Mouse (Mus musculus) forebrain, embryonic 14.5 days (tissue): ENCODE data around the gene Neurod4. TPM values are rescaled to one million over a fixed set of nuclear protein-coding genes. Genes with fewer than 3 reads are reported as not detected.
"Not testable (repeated sequence)": the region's sequence is repeated elsewhere in the genome, so short reads cannot be mapped to it uniquely, and the experiment has no call there.

ENCODE experiments used
- ATAC-seq: fragments of 200-750 bp; cut with Nextera tagmentation; 2 replicates; pipeline ENCODE4 v1.8.0; 2017; ENCODE audit warnings: mild to moderate bottlenecking, moderate library complexity
- DNase-seq: peaks from one replicate; pipeline ENCODE4 v3.0.0-alpha.2; 2015; ENCODE audit warnings: low spot score
- H3K27ac ChIP-seq: fragments of 300-500 bp; sonication (generic); 2 replicates; pipeline ENCODE4 v1.5.1; 2014; ENCODE audit warnings: low read depth, mild to moderate bottlenecking, control low read depth, low read length, moderate library complexity
- H3K27me3 ChIP-seq: fragments of 300-500 bp; sonication (generic); replicated peaks from 2 replicates; pipeline ENCODE4 v1.6.1; 2014; ENCODE audit warnings: low read length, control low read depth, mixed read lengths; ENCODE audit not compliant: control insufficient read depth, insufficient read depth
- H3K36me3 ChIP-seq: fragments of 300-500 bp; sonication (generic); 2 replicates; pipeline ENCODE4 v1.6.1; 2014; ENCODE audit warnings: low read length, control low read depth; ENCODE audit not compliant: control insufficient read depth, insufficient read depth
- H3K4me1 ChIP-seq: fragments of 300-500 bp; sonication (generic); 2 replicates; pipeline ENCODE4 v1.6.1; 2014; ENCODE audit warnings: antibody characterized with exemption, low read length, control low read depth; ENCODE audit not compliant: control insufficient read depth, insufficient read depth
- H3K4me2 ChIP-seq: fragments of 300-500 bp; sonication (generic); 2 replicates; pipeline ENCODE4 v1.6.1; 2014; ENCODE audit warnings: mild to moderate bottlenecking, control low read depth, low read length
- H3K4me3 ChIP-seq: fragments of 300-500 bp; sonication (generic); 2 replicates; pipeline ENCODE4 v1.5.1; 2014; ENCODE audit warnings: low read depth, low read length, control low read depth
- H3K9ac ChIP-seq: fragments of 300-500 bp; sonication (generic); 2 replicates; pipeline ENCODE4 v1.6.1; 2014; ENCODE audit warnings: mild to moderate bottlenecking, low read length, control low read depth, moderate library complexity
- H3K9me3 ChIP-seq: fragments of 300-500 bp; sonication (generic); replicated peaks from 2 replicates; pipeline ENCODE4 v1.6.1; 2016; ENCODE audit warnings: low read length, control low read depth, mixed read lengths; ENCODE audit not compliant: control insufficient read depth
- whole genome bisulfite sequencing: fragments of 180-500 bp; shearing (Covaris S2); extraction: QIAGEN DNeasy Blood & Tissue Kit; methylation state at CpG from one replicate; pipeline ENCODE4 v1.1.7; 2014; 5-methylcytosine and 5-hydroxymethylcytosine counted together
- polyA plus RNA-seq: library from polyadenylated mRNA; unstranded; fragments of >200 nt; fragmentation: Nextera tagmentation; extraction: Ambion mirVana; gene quantifications from 2 replicates; pipeline ENCODE4 v1.2.1, GENCODE M21; 2014

Gene Neurod4
- polyA plus RNA-seq, 1 experiment from 2014 or later = 8.1 TPM

DNA sequence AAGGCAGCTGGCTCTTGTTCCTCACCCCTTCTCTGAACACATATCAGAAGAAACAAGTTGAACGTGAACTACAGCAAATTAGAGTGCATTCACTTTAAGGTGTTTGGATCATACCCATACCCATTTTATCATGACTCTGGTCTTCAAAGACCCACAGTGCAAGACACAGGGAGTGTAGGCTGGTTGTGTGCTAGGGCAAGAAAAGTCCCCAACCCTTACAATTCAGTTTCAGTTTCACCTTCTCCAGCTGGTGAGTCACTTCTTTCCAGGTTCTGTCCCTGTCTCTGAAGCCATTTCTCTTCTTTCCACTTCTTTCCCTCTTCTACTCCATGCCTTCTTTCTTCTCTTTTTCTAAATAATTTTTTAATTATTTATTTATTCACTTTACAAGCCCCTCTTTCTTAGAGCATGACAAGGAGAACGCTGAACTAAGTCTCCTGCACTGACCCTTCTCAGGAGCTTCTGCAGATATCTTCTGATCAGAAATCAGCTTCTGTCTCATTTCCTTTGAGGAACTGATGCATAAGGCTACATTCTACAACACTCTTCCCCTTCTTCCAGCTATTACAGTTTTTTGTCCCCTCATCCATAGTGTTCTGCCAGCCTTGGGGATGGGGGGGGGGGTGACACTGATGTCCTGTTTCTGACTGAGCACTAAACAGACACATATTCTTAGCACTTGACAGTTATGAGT, 31.6 kb upstream of the Neurod4 start:
- no peak for ATAC-seq
- Histone ChIP-seq H3K27me3 (no peaks in the 10 kb centered on the region), H3K4me2 (no peak overlapping the region), H3K27ac (no peak overlapping the region), H3K4me3 (no peak overlapping the region), H3K9me3 (no peaks in the 10 kb centered on the region), H3K4me1 (no peaks in the 10 kb centered on the region), H3K9ac (no peak overlapping the region), H3K36me3 (no peaks in the 10 kb centered on the region)
- no peak for DNase-seq
- WGBS = 88% methylated on average over 2 of the region's 2 CpGs

DNA sequence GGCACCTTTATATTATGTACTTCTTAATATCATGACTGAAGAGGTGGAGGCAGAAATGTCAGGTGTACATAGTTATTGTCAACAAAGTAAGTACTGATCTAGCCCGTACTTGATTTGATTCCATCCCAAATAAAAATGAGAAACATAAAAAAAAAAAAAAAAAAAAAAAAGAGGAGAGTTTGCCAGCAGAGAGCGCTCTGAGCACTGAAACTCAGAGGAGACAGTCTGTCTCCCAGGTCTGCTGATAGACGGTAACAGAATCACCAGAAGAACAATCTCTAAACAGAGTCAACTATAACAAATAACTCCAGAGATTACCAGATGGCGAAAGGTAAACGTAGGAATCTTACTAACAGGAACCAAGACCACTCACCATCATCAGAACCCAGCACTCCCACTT, 24.1 kb upstream of the Neurod4 start:
- not testable (repeated sequence) for H3K36me3 ChIP-seq, H3K9me3 ChIP-seq, DNase-seq, H3K9ac ChIP-seq, H3K4me3 ChIP-seq, H3K4me1 ChIP-seq, H3K27me3 ChIP-seq, ATAC-seq, H3K4me2 ChIP-seq, H3K27ac ChIP-seq
- WGBS = 95% methylated on average over 3 of the region's 5 CpGs

DNA sequence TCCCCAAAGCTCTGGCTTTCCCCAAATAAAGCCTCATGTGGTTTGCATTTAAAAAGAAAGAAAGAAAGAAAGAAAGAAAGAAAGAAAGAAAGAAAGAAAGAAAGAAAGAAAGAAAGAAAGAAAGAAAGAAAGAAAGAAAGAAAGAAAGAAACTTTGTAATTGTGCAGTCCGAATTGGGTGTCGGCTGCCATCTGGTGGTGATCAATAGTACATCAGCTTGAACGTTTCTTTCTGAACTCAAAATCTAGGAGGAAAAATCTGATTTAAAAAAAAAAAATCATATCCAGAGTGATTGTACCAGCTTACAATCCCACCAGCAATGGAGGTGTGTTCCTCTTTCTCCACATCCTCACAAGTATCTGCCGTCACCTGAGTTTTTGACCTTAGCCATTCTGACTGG, 18.7 kb upstream of the Neurod4 start:
- peak; percentile 46 for DNase-seq
- ATAC-seq = not testable (repeated sequence)

DNA sequence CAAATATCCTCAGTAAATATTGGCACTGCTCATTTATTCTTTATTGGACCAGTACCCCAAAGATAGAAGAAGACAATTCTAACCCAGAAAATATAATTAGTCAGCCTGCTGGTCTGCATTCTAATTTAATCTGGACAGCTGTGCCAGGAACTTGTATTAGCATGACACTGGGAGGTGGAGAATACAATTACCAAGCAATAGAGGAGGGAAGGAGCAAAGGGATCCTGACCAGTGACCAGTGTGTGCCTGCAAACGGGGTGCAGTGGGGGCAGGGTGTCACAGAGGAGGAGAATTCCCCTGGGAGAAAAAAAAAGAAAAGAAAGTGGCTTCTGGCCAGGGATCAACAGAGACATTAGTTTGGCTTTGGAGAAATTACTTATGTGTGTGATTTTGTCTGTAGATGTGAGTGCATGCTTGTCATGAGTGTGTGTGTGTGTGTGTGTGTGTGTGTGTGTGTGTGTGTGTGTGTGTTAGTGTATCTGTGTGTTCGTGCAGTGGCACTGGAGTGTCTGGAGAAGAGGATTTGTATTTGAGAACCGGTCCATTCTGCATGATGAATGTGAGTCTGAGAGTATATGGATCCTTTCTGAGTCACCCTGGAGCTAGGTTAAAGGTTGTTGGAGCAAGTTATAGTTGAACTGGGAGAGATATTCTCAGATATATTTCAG, 13.8 kb upstream of the Neurod4 start:
- Histone ChIP-seq H3K4me3 (no peak overlapping the region), H3K9ac (no peak overlapping the region), H3K27ac (no peak overlapping the region), H3K4me1 (peaks cover 5% of the 10 kb centered on the region; the same call in 1 of the 2 replicates), H3K4me2 (no peak overlapping the region), H3K36me3 (no peaks in the 10 kb centered on the region), H3K27me3 (no peaks in the 10 kb centered on the region), H3K9me3 (no peaks in the 10 kb centered on the region)
- WGBS = 12% methylated on average over 3 of the region's 3 CpGs
- ATAC-seq = peak; percentile 80
- peak; percentile 37 for DNase-seq

More for the DNA sequence above, 18.7 kb upstream of the Neurod4 start:
- H3K9ac ChIP-seq, H3K9me3 ChIP-seq, H3K4me2 ChIP-seq, H3K27ac ChIP-seq, H3K4me3 ChIP-seq, H3K4me1 ChIP-seq, H3K36me3 ChIP-seq, H3K27me3 ChIP-seq: not testable (repeated sequence)
- WGBS = 13% methylated on average over 4 of the region's 4 CpGs

DNA sequence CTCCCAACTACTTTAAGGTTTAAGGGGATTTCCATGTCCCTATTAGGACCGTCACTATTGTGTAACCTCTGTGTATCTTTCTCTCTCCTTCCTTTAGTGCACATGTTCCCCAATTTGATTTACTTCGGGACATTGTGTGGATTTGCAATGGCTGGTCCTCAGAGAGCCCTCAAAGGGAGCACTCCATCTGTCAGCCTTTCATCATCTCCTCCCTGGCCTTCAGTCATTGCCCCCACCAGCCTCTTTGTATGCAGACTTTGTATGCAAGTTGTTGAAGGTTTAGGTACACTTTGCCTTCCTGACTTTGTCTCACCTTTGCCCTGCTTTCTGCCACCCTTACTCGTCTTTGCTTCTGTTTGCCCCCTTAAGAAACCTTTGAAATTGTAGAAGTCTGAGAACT, 8.0 kb upstream of the Neurod4 start:
- ATAC-seq = no peak
- H3K27me3 ChIP-seq = no peaks in the 10 kb centered on the region
- H3K9ac ChIP-seq = no peak overlapping the region
- no peak overlapping the region for H3K4me3 ChIP-seq
- WGBS = 47% methylated on average over 3 of the region's 3 CpGs
- H3K4me1 ChIP-seq = no peaks in the 10 kb centered on the region
- H3K4me2 ChIP-seq = no peak overlapping the region
- no peak overlapping the region for H3K27ac ChIP-seq
- no peak for DNase-seq
- H3K36me3 ChIP-seq = no peaks in the 10 kb centered on the region
- no peaks in the 10 kb centered on the region for H3K9me3 ChIP-seq

DNA sequence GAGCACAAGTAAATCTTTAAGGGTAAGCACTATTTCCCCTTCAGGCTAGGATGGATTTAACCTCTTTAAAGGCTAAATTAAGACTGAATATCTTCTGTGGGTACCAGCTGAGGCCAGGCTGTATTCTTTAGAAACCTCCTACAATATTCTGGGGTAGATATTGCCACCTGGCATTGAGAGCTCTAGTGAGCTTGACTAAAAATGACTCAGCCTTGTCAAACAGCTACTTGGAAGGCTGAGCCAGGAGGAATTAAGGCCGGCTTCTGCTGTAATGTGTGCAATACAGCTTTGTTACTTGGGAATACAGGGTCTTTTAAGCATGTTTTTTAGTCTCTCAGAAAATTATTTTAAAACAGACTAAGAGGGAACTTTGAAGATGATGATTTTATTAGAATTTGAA, 7.2 kb upstream of the Neurod4 start:
- no peak overlapping the region for H3K9ac ChIP-seq
- no peaks in the 10 kb centered on the region for H3K9me3 ChIP-seq
- no peaks in the 10 kb centered on the region for H3K4me1 ChIP-seq
- WGBS = 76% methylated on average over 1 of the region's 1 CpGs
- DNase-seq (no peak), ATAC-seq (no peak)
- no peak overlapping the region for H3K27ac ChIP-seq
- no peaks in the 10 kb centered on the region for H3K36me3 ChIP-seq
- no peaks in the 10 kb centered on the region for H3K27me3 ChIP-seq
- H3K4me3 ChIP-seq = no peak overlapping the region
- H3K4me2 ChIP-seq = no peak overlapping the region

DNA sequence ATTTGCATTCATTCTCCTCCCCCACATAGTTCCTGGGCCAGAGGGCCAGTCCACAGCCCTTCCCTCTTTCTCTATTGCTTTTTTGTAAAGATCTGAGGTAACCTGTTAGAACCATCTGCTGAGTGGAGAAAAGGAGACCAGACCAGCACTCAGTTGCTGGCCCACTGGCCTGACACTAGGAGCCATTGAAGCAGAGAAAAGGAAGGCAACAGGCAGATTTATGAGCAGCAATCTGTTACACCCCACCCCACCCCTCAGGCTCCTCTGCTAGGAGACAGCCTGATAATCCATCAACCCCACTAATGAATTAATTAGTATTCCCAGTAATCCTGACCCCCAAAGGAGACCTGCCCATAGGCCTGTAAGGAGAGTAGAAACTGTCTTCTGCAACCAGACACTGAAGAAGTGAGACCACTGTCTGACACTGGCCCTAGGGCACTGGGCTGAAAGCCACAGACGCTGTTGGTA, 2.0 kb upstream of the Neurod4 start:
- no peaks in the 10 kb centered on the region for H3K36me3 ChIP-seq
- no peak overlapping the region for H3K4me3 ChIP-seq
- no peak overlapping the region for H3K27ac ChIP-seq
- H3K9ac ChIP-seq = no peak overlapping the region
- no peaks in the 10 kb centered on the region for H3K27me3 ChIP-seq
- H3K4me2 ChIP-seq = no peak overlapping the region
- H3K4me1 ChIP-seq = no peaks in the 10 kb centered on the region; the same call in 1 of the 2 replicates
- ATAC-seq = peak; percentile 78
- peak; percentile 45 for DNase-seq
- H3K9me3 ChIP-seq = no peaks in the 10 kb centered on the region
- WGBS = 16% methylated on average over 1 of the region's 1 CpGs

DNA sequence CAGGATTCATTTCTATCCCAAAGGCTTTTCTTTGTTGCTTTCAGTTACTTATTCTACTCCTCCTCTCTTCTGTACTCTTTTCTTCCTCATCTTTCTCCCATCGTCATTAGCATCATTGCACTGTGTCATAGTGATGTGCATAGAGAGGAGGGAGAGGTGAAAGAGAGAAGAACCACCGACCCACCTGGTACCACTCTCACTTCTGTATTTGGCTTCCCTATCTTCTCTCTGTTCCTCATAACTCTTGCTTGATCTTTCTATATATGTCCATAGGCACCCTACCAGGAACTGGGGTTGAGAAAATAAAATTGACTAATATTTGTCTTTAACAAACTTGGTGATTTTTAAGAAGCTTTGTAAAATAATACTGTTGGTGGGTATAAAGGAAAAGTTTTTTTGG, 3.5 kb downstream of the Neurod4 start:
- Histone ChIP-seq H3K27ac (no peak overlapping the region), H3K9me3 (no peaks in the 10 kb centered on the region), H3K27me3 (no peaks in the 10 kb centered on the region), H3K9ac (no peak overlapping the region), H3K4me1 (no peaks in the 10 kb centered on the region; the same call in 1 of the 2 replicates), H3K36me3 (no peaks in the 10 kb centered on the region), H3K4me2 (no peak overlapping the region), H3K4me3 (no peak overlapping the region)
- WGBS = 59% methylated on average over 2 of the region's 2 CpGs
- DNase-seq (no peak), ATAC-seq (no peak)

DNA sequence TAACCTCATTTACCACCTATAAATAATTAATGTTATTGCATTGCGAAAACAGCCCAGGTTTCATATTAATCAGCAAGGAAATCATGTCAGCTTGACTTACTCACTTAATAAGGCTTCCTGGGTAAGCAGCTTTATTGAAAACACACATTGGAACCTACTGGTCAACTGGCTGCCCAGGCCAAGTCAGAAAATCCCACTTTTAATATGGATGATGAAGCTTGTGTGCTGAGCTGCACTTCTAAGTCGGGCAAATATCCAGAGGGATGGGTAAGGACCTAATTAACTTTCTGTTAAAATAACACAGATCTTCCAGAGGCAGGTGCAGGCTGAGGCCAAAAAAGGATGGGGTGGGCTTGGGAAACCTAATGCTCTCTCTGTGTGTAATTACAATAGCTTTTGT, 4.3 kb downstream of the Neurod4 start:
- Histone ChIP-seq H3K4me2 (no peak overlapping the region), H3K4me1 (no peaks in the 10 kb centered on the region; the same call in 1 of the 2 replicates), H3K27me3 (no peaks in the 10 kb centered on the region), H3K9me3 (no peaks in the 10 kb centered on the region), H3K27ac (no peak overlapping the region), H3K4me3 (no peak overlapping the region), H3K36me3 (no peaks in the 10 kb centered on the region), H3K9ac (no peak overlapping the region)
- ATAC-seq = peak; percentile 40; the same call in 1 of the 2 replicates
- no peak for DNase-seq
- 32% methylated on average over 2 of the region's 2 CpGs for WGBS
